Mouse (Mus musculus) ES-E14 (cell line): ENCODE data around the gene Gm14399. TPM values are rescaled to one million over a fixed set of nuclear protein-coding genes. Genes with fewer than 3 reads are reported as not detected.
A peak's percentile ranks its signal among the peaks of the same experiment; 100 is the strongest.
"Not testable (repeated sequence)": the region's sequence is repeated elsewhere in the genome, so short reads cannot be mapped to it uniquely, and the experiment has no call there.

Experiments
- DNase-seq: peaks from one replicate; pipeline ENCODE4 v3.0.0-alpha.2; 2013; ENCODE audit warnings: low read depth, low spot score
- H3K27ac ChIP-seq: 2 replicates; pipeline ENCODE4 v1.5.1; 2012; ENCODE audit warnings: low read depth, mild to moderate bottlenecking, low read length, moderate library complexity, mixed read lengths; ENCODE audit not compliant: poor library complexity, insufficient read depth, severe bottlenecking
- H3K36me3 ChIP-seq: 2 replicates; pipeline ENCODE4 v1.6.1; 2012; ENCODE audit warnings: mild to moderate bottlenecking, low read length, moderate library complexity, mixed read lengths; ENCODE audit not compliant: control insufficient read depth, poor library complexity, insufficient read depth, severe bottlenecking
- H3K4me1 ChIP-seq, 2 experiments: fragments of 150-350 bp in 1 of 2; sonication (generic) in 1 of 2; 2 replicates each; pipeline ENCODE4 v1.6.1; 2012; ENCODE audit warnings: low read length in 2 of 2, mild to moderate bottlenecking in 1 of 2, mixed read lengths in 1 of 2; ENCODE audit not compliant: control insufficient read depth in 2 of 2, insufficient read depth in 2 of 2, poor library complexity in 1 of 2
- H3K4me3 ChIP-seq, 2 experiments: fragments of 150-350 bp in 1 of 2; sonication (generic) in 1 of 2; 2 replicates each; pipeline ENCODE4 v1.5.1; 2012; ENCODE audit warnings: low read length in 2 of 2, low read depth in 1 of 2, mild to moderate bottlenecking in 1 of 2, mixed read lengths in 1 of 2; ENCODE audit not compliant: insufficient read depth in 1 of 2, poor library complexity in 1 of 2, severe bottlenecking in 1 of 2
- H3K9ac ChIP-seq: 2 replicates; pipeline ENCODE4 v1.6.1; 2012; ENCODE audit warnings: low read depth, mild to moderate bottlenecking, low read length, mixed read lengths; ENCODE audit not compliant: poor library complexity, insufficient read depth, severe bottlenecking
- H3K9me3 ChIP-seq: fragments of 150-350 bp; sonication (generic); 2 replicates; pipeline ENCODE4 v1.6.1; 2012; ENCODE audit warnings: low read depth, mild to moderate bottlenecking, low read length; ENCODE audit not compliant: control insufficient read depth, insufficient read depth
- CHD2 ChIP-seq: IDR thresholded peaks from 2 replicates; pipeline ENCODE4 v1.6.1; 2014; ENCODE audit warnings: mild to moderate bottlenecking, low read depth, low read length, inconsistent platforms
- HCFC1 ChIP-seq: IDR thresholded peaks from 2 replicates; pipeline ENCODE4 v1.6.1; 2012; ENCODE audit warnings: low read length, inconsistent platforms, borderline replicate concordance; ENCODE audit not compliant: insufficient read depth
- MAFK ChIP-seq: IDR thresholded peaks from 2 replicates; pipeline ENCODE4 v1.6.1; 2014; ENCODE audit warnings: mild to moderate bottlenecking, low read depth, low read length, inconsistent platforms; ENCODE audit not compliant: insufficient read depth
- ZC3H11A ChIP-seq: IDR thresholded peaks from 2 replicates; pipeline ENCODE4 v1.6.1; 2012; ENCODE audit warnings: low read depth, mild to moderate bottlenecking, inconsistent platforms, low read length, borderline replicate concordance
- ZNF384 ChIP-seq: IDR thresholded peaks from 2 replicates; pipeline ENCODE4 v1.6.1; 2012; ENCODE audit warnings: low read depth, low read length, inconsistent platforms
- in situ Hi-C, 2 experiments: fragments of 600-800 bp; cut with MboI; formaldehyde crosslinking; loops; one replicate each; pipeline ENCODE4 v1.15.1; 2025; ENCODE audit warnings: low sequenced_read_pairs in 2 of 2, inconsistent platforms in 1 of 2; ENCODE audit not compliant: unreplicated experiment in 2 of 2
- total RNA-seq: library from RNA; depleted of rRNA; stranded (reverse); fragments of 300-350 nt; gene quantifications from 2 replicates; pipeline ENCODE4 v1.2.3, GENCODE M21; 2012; rRNA removed

Gene Gm14399
- 30.3 and 41.0 TPM in 2 replicates for total RNA-seq

GRCm38 (mm10) chr2:175141993-175142295 is at the start of gene Gm14399:
Gene Gm14399 (minus strand): TSS chr2:175142012.
- H3K4me1 ChIP-seq, DNase-seq, H3K36me3 ChIP-seq, H3K27ac ChIP-seq, in situ Hi-C loops, H3K9me3 ChIP-seq: not testable (repeated sequence)
- Histone ChIP-seq H3K4me3 (peak within 1 kb of the TSS; percentile 63 to 77), H3K9ac (peak within 1 kb of the TSS; percentile 33)

GRCm38 (mm10) chr2:175179008-175179407 is 37.2 kb upstream of the Gm14399 start:
- H3K9ac ChIP-seq, in situ Hi-C loops, H3K27ac ChIP-seq, H3K9me3 ChIP-seq, H3K4me3 ChIP-seq, DNase-seq, H3K4me1 ChIP-seq, H3K36me3 ChIP-seq: not testable (repeated sequence)

GRCm38 (mm10) chr2:175176312-175176711 is 34.5 kb upstream of the Gm14399 start:
- no peak for DNase-seq
- in situ Hi-C loops = no loop called here
- peak overlapping the region in 1 of 2 experiments; percentile 69; a peak in 3 of 4 replicates for H3K4me3 ChIP-seq
- H3K9ac ChIP-seq = no peak overlapping the region
- no peaks in the 10 kb centered on the region for H3K9me3 ChIP-seq
- H3K27ac ChIP-seq = no peak overlapping the region
- no peak for TF ChIP-seq ZNF384
- TF ChIP-seq MAFK = no peak
- no peak for TF ChIP-seq ZC3H11A
- no peak for TF ChIP-seq CHD2
- TF ChIP-seq HCFC1 = no peak
- no peaks in the 10 kb centered on the region; the same call in 1 of the 2 replicates for H3K36me3 ChIP-seq
- peaks cover 1 to 3% of the 10 kb centered on the region in 2 experiments; a peak in 1 of 4 replicates for H3K4me1 ChIP-seq

- peak; percentile 76 for DNase-seq
- in situ Hi-C loops, H3K4me1 ChIP-seq, H3K27ac ChIP-seq, H3K36me3 ChIP-seq, H3K9me3 ChIP-seq: not testable (repeated sequence)
- Histone ChIP-seq H3K9ac (peak within 1 kb of the TSS; percentile 89), H3K4me3 (peak within 1 kb of the TSS; percentile 69 to 83)
- peak; percentile 85 for TF ChIP-seq CHD2
Measured at GRCm38 (mm10) chr2:175175401-175176180, 33.8 kb upstream of the Gm14399 start, which contains the start of gene Gm14443. Gene Gm14443 (minus strand): TSS chr2:175175871.

- H3K4me1 ChIP-seq, DNase-seq, H3K4me3 ChIP-seq, in situ Hi-C loops, H3K9ac ChIP-seq, H3K36me3 ChIP-seq, H3K9me3 ChIP-seq, H3K27ac ChIP-seq: not testable (repeated sequence)
Measured at GRCm38 (mm10) chr2:175174058-175174457, 32.2 kb upstream of the Gm14399 start.

- H3K4me3 ChIP-seq, H3K9ac ChIP-seq, in situ Hi-C loops, DNase-seq, H3K36me3 ChIP-seq, H3K4me1 ChIP-seq, H3K27ac ChIP-seq, H3K9me3 ChIP-seq: not testable (repeated sequence)
Measured at GRCm38 (mm10) chr2:175172906-175173595, 31.2 kb upstream of the Gm14399 start.
